ENCODE assay signal across 9 mouse cellular contexts in the genomic region with DNA sequence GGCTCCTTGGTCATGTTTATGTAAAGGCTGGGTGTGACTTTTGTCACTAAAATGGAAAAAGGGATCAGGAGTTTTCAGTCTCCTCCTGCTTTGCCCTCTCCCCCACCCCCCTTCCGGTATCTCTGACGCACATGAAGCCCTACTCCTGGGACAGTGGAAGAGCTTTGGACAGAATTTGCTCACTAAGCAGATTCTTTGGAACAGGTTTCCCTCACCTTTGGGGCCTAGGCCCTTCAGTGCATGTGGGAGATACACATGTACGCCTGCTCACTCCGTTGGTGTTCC. TPM values are rescaled to one million over a fixed set of nuclear protein-coding genes. Genes with fewer than 3 reads are reported as not detected.
DNase-seq lines count a peak whose midpoint lies in the region; ATAC-seq lines count a peak whose summit lies in the region.
"Had no signal": no experiment of that assay in that cellular context is flagged by ENCODE, and none has a peak within 500 bp of the region (broad histone marks: within the 10 kb centered on the region; RNA-seq: fewer than 3 reads in every experiment).

No protein-coding gene starts in this region.

- 68% methylated on average over 4 of the region's 4 CpGs for WGBS in forebrain, embryonic 13.5 days
- WGBS in midbrain, embryonic 13.5 days = 65% methylated on average over 4 of the region's 4 CpGs

- no peak for ATAC-seq in forebrain, embryonic 13.5 days
- ATAC-seq in midbrain, embryonic 13.5 days = no peak
- ATAC-seq: CD4-positive, CD25-positive, alpha-beta regulatory T cell, adult 4 months had no signal

- no peaks in the 10 kb centered on the region for H3K36me3 ChIP-seq in forebrain, embryonic 13.5 days (ENCODE audit: poor library complexity, severe bottlenecking)
- H3K36me3 ChIP-seq in midbrain, embryonic 13.5 days = no peaks in the 10 kb centered on the region

- 0 out of 2 replicates have a peak overlapping the region, but pooled peaks have one; percentile 0 for H3K4me3 ChIP-seq in forebrain, embryonic 13.5 days
- peak overlapping the region; percentile 84 for H3K4me3 ChIP-seq in midbrain, embryonic 13.5 days (replicated peaks)

- H3K4me1 ChIP-seq in forebrain, embryonic 13.5 days = peaks cover 20% of the 10 kb centered on the region
- H3K4me1 ChIP-seq in midbrain, embryonic 13.5 days (replicated peaks) = peaks cover 24% of the 10 kb centered on the region

- no peaks in the 10 kb centered on the region for H3K9me3 ChIP-seq in forebrain, embryonic 13.5 days (replicated peaks)
- H3K9me3 ChIP-seq in midbrain, embryonic 13.5 days = no peaks in the 10 kb centered on the region

- peak overlapping the region; percentile 96; the same call in 1 of the 2 replicates for H3K9ac ChIP-seq in forebrain, embryonic 13.5 days
- peak overlapping the region; percentile 96; the same call in 1 of the 2 replicates for H3K9ac ChIP-seq in midbrain, embryonic 13.5 days (replicated peaks)

- no peak overlapping the region for H3K27ac ChIP-seq in forebrain, embryonic 13.5 days
- 0 out of 2 replicates have a peak overlapping the region, but pooled peaks have one; percentile 30 for H3K27ac ChIP-seq in midbrain, embryonic 13.5 days

- DNase-seq in heart, adult 8-10 months (ENCODE audit: low spot score) = peak; percentile 26
- DNase-seq in heart, postnatal 4 days = no peak
- DNase-seq in kidney, postnatal 36 days = peak; percentile 21 to 32
- DNase-seq in cerebellum, postnatal 4 days (ENCODE audit: low spot score in 2 of 2) = no peak
- no peak for DNase-seq in right cerebral cortex, postnatal 10 days (ENCODE audit: low spot score in 2 of 2)
- no peak for DNase-seq in adrenal gland, postnatal 25 days

- H3K4me2 ChIP-seq in forebrain, embryonic 13.5 days = peak overlapping the region; percentile 79
- peak overlapping the region; percentile 76; the same call in 1 of the 2 replicates for H3K4me2 ChIP-seq in midbrain, embryonic 13.5 days (replicated peaks)

- no peaks in the 10 kb centered on the region for H3K27me3 ChIP-seq in forebrain, embryonic 13.5 days
- H3K27me3 ChIP-seq in midbrain, embryonic 13.5 days = 0 out of 2 replicates have a peak, but pooled peaks cover 5% of the 10 kb centered on the region

RNA-seq across cellular contexts. Expression of a gene that starts 1.9 kb away (rescaled TPM):
- total RNA-seq in heart, adult 8-10 months (2022) = 10 to 100 TPM; 43.7 to 52.4 (median 49.3) TPM
- 10 to 100 TPM; 34.1 to 36.8 TPM for total RNA-seq in heart, postnatal 4 days (2021)
- 1.6 and 1.8 TPM in 2 replicates for polyA plus RNA-seq in forebrain, embryonic 13.5 days (2015; fragmentation: Nextera tagmentation; extraction: Ambion mirVana)
- polyA plus RNA-seq in midbrain, embryonic 13.5 days (2015; fragmentation: Nextera tagmentation; extraction: Ambion mirVana) = 2.9 and 3.2 TPM in 2 replicates
- 39.5 and 65.8 TPM in 2 replicates for total RNA-seq in adrenal gland, postnatal 25 days (2021)

RNA-seq across cellular contexts. Expression of a gene that starts 5.8 kb away (rescaled TPM):
- not detected for total RNA-seq in heart, adult 8-10 months (2022)
- not detected for total RNA-seq in heart, postnatal 4 days (2021)
- 0.26 and 0.58 TPM in 2 replicates for polyA plus RNA-seq in forebrain, embryonic 13.5 days (2015; fragmentation: Nextera tagmentation; extraction: Ambion mirVana)
- polyA plus RNA-seq in midbrain, embryonic 13.5 days (2015; fragmentation: Nextera tagmentation; extraction: Ambion mirVana) = 0.31 TPM in 1 of 2 replicates, not detected in the other
- total RNA-seq in adrenal gland, postnatal 25 days (2021) = not detected in 2 replicates
- polyA plus RNA-seq: CD4-positive, CD25-positive, alpha-beta regulatory T cell, adult 4 months had no signal

RNA-seq across cellular contexts. Expression of a gene that starts 9.1 kb away (rescaled TPM):
- 10 to 100 TPM; 28.5 to 35.7 (median 32.9) TPM for total RNA-seq in heart, adult 8-10 months (2022)
- total RNA-seq in heart, postnatal 4 days (2021) = 10 to 100 TPM; 53.7 TPM
- 23.2 and 24.1 TPM in 2 replicates for polyA plus RNA-seq in forebrain, embryonic 13.5 days (2015; fragmentation: Nextera tagmentation; extraction: Ambion mirVana)
- polyA plus RNA-seq in midbrain, embryonic 13.5 days (2015; fragmentation: Nextera tagmentation; extraction: Ambion mirVana) = 22.7 and 24.9 TPM in 2 replicates
- 98.5 and 101 TPM in 2 replicates for total RNA-seq in adrenal gland, postnatal 25 days (2021)

RNA-seq across cellular contexts. Expression of a gene that starts 28.2 kb away (rescaled TPM):
- 1 to 10 TPM; 2.2 to 4.3 (median 3.8) TPM for total RNA-seq in heart, adult 8-10 months (2022)
- total RNA-seq in heart, postnatal 4 days (2021) = 1 to 10 TPM; 3.1 to 5.1 TPM
- polyA plus RNA-seq in forebrain, embryonic 13.5 days (2015; fragmentation: Nextera tagmentation; extraction: Ambion mirVana) = 1.5 TPM in 2 replicates
- 0.83 and 0.85 TPM in 2 replicates for polyA plus RNA-seq in midbrain, embryonic 13.5 days (2015; fragmentation: Nextera tagmentation; extraction: Ambion mirVana)
- 1.8 and 2.4 TPM in 2 replicates for total RNA-seq in adrenal gland, postnatal 25 days (2021)

RNA-seq across cellular contexts. Expression of a gene that starts 34.1 kb away (rescaled TPM):
- 1 to 10 TPM; 2.1 to 3.3 (median 2.6) TPM for total RNA-seq in heart, adult 8-10 months (2022)
- total RNA-seq in heart, postnatal 4 days (2021) = 1 to 10 TPM; 3.1 to 3.7 TPM
- polyA plus RNA-seq in forebrain, embryonic 13.5 days (2015; fragmentation: Nextera tagmentation; extraction: Ambion mirVana) = 3.3 and 3.8 TPM in 2 replicates
- 3.4 and 4.4 TPM in 2 replicates for polyA plus RNA-seq in midbrain, embryonic 13.5 days (2015; fragmentation: Nextera tagmentation; extraction: Ambion mirVana)
- 3.6 and 3.9 TPM in 2 replicates for total RNA-seq in adrenal gland, postnatal 25 days (2021)
- polyA plus RNA-seq: CD4-positive, CD25-positive, alpha-beta regulatory T cell, adult 4 months had no signal

Comparison
In these comparisons a context has a peak if more than half of its experiments do, and no peak if none do; other contexts are left out.
1. DNase-seq: peak in heart, adult 8-10 months (single experiment) and kidney, postnatal 36 days (2 of 2); none in heart, postnatal 4 days (single experiment), cerebellum, postnatal 4 days (0 of 2), right cerebral cortex, postnatal 10 days (0 of 2) and adrenal gland, postnatal 25 days (single experiment).